Mouse (Mus musculus) heart, adult 2 months (tissue): ENCODE data around the gene Ccdc120.

ENCODE experiments used
- CTCF ChIP-seq: fragments of 200-600 bp; IDR thresholded peaks from 2 replicates; pipeline ENCODE4 v1.8.1; 2022; ENCODE audit warnings: antibody characterized with exemption, mild to moderate bottlenecking, moderate library complexity
- EP300 ChIP-seq: fragments of 200-500 bp; IDR thresholded peaks from 2 replicates; pipeline ENCODE4 v1.6.1; 2011; ENCODE audit warnings: low read depth, low read length, control low read depth; ENCODE audit not compliant: insufficient read depth
- POLR2A ChIP-seq: fragments of 200-500 bp; IDR thresholded peaks from 2 replicates; pipeline ENCODE4 v1.6.1; 2011; ENCODE audit warnings: mild to moderate bottlenecking, low read depth, low read length, control low read depth; ENCODE audit not compliant: insufficient read depth

- no peak for TF ChIP-seq CTCF
- no peak for TF ChIP-seq POLR2A
- TF ChIP-seq EP300 = no peak
Observed at GRCm38 (mm10) chrX:7727176-7727575, 23.5 kb downstream of the Ccdc120 start.
